In genomic region chr5:86071538-86071937, GRCm38 (mm10) we compare ENCODE assay signal across 14 mouse cellular contexts. TPM values are rescaled to one million over a fixed set of nuclear protein-coding genes. Genes with fewer than 3 reads are reported as not detected.
DNase-seq lines count a peak whose midpoint lies in the region; ATAC-seq and TF ChIP-seq lines count a peak whose summit lies in the region.
"Had no signal": no experiment of that assay in that cellular context is flagged by ENCODE, and none has a peak within 500 bp of the region (broad histone marks: within the 10 kb centered on the region; RNA-seq: fewer than 3 reads in every experiment).

TSS of gene Stap1 (plus strand) at chr5:86071746.

- H3K27ac ChIP-seq in embryonic facial prominence, embryonic 10.5 days (replicated peaks) = no peak within 1 kb of the TSS
- H3K27ac ChIP-seq: limb, embryonic 10.5 days; midbrain, embryonic 12.5 days had no signal

- H3K4me1 ChIP-seq in lung, adult 2 months (ENCODE audit: control insufficient read depth, insufficient read depth, low read length) = no peaks in the 10 kb centered on the region
- H3K4me1 ChIP-seq in embryonic facial prominence, embryonic 10.5 days = peaks cover 8% of the 10 kb centered on the region

- no peaks in the 10 kb centered on the region for H3K36me3 ChIP-seq in embryonic facial prominence, embryonic 10.5 days (replicated peaks)
- H3K36me3 ChIP-seq: G1E; limb, embryonic 10.5 days; midbrain, embryonic 12.5 days had no signal

- no peaks in the 10 kb centered on the region for H3K9me3 ChIP-seq in embryonic facial prominence, embryonic 10.5 days
- H3K9me3 ChIP-seq: G1E; limb, embryonic 10.5 days; midbrain, embryonic 12.5 days had no signal

- H3K4me3 ChIP-seq in lung, adult 2 months (replicated peaks; ENCODE audit: extremely low read depth, low read depth, low read length) = peak within 1 kb of the TSS; percentile 49
- no peak within 1 kb of the TSS for H3K4me3 ChIP-seq in embryonic facial prominence, embryonic 10.5 days
- H3K4me3 ChIP-seq: limb, embryonic 10.5 days; midbrain, embryonic 12.5 days had no signal

- peak; percentile 57 for ATAC-seq in granulocyte monocyte progenitor cell, adult 5-6 weeks (replicated peaks; ENCODE audit: poor library complexity, severe bottlenecking)
- ATAC-seq in erythroid progenitor cell, adult 5-6 weeks (replicated peaks; ENCODE audit: low FRiP score, poor library complexity, severe bottlenecking) = no peak

- no peak for DNase-seq in lung, adult 2 months
- DNase-seq in lung, postnatal 14 days = no peak
- DNase-seq in naive thymus-derived CD4-positive, alpha-beta T cell, adult 2 months (ENCODE audit: low read depth) = peak; percentile 87
- peak; percentile 70 for DNase-seq in thymus, postnatal 25 days
- no peak for DNase-seq in kidney, adult 11 months
- DNase-seq in embryonic facial prominence, embryonic 10.5 days (ENCODE audit: low spot score) = no peak
- DNase-seq: adrenal gland, postnatal 14 days; heart, postnatal 14 days; kidney, postnatal 25 days had no signal

- WGBS in lung, adult 2 months = 44% methylated on average over 7 of the region's 7 CpGs
- WGBS in embryonic facial prominence, embryonic 10.5 days = 79% methylated on average over 7 of the region's 7 CpGs

- no peaks in the 10 kb centered on the region for H3K27me3 ChIP-seq in embryonic facial prominence, embryonic 10.5 days (replicated peaks; ENCODE audit: low read depth, poor library complexity, severe bottlenecking)
- H3K27me3 ChIP-seq: midbrain, embryonic 12.5 days had no signal

- TF ChIP-seq POLR2A in lung, adult 2 months (IDR thresholded peaks at IDR 0.05; ENCODE audit: borderline replicate concordance, extremely low read depth, low read depth, low read length) = no peak

- TF ChIP-seq CTCF in lung, adult 2 months (IDR thresholded peaks at IDR 0.05; ENCODE audit: insufficient read depth, low read length) = no peak

RNA-seq across cellular contexts. Expression of gene Stap1, which starts in this region (rescaled TPM):
- 0.58 and 1.6 TPM in 2 replicates for polyA plus RNA-seq in lung, adult 2 months (2012; rRNA removed)
- 23.6 and 25.4 TPM in 2 replicates for total RNA-seq in granulocyte monocyte progenitor cell, adult 5-6 weeks (2014; fragmentation: Nextera tagmentation)
- 43.1 and 63.2 TPM in 2 replicates for total RNA-seq in granulocyte monocyte progenitor cell, adult 5-6 weeks (2017)
- 0.09 TPM in 1 of 2 replicates, not detected in the other for polyA plus RNA-seq in embryonic facial prominence, embryonic 10.5 days (2016; fragmentation: Nextera tagmentation; extraction: Ambion mirVana)
- 16.2 and 30.6 TPM in 2 replicates for total RNA-seq in erythroid progenitor cell, adult 5-6 weeks (2015; ENCODE audit: low replicate concordance)
- total RNA-seq in erythroid progenitor cell, adult 5-6 weeks (2017; ENCODE audit: low replicate concordance) = 4.7 and 5.9 TPM in 2 replicates

Comparison
In these comparisons a context has a peak if more than half of its experiments do, and no peak if none do; other contexts are left out.
1. DNase-seq: peak in naive thymus-derived CD4-positive, alpha-beta T cell, adult 2 months (single experiment) and thymus, postnatal 25 days (single experiment); none in lung, adult 2 months (single experiment), lung, postnatal 14 days (single experiment), kidney, adult 11 months (single experiment) and embryonic facial prominence, embryonic 10.5 days (single experiment).